Mouse (Mus musculus): Measurements from ENCODE around the gene Ms4a7.
"Not testable (repeated sequence)": the region's sequence is repeated elsewhere in the genome, so short reads cannot be mapped to it uniquely, and the experiment has no call there.

The Ms4a7 gene

DNA sequence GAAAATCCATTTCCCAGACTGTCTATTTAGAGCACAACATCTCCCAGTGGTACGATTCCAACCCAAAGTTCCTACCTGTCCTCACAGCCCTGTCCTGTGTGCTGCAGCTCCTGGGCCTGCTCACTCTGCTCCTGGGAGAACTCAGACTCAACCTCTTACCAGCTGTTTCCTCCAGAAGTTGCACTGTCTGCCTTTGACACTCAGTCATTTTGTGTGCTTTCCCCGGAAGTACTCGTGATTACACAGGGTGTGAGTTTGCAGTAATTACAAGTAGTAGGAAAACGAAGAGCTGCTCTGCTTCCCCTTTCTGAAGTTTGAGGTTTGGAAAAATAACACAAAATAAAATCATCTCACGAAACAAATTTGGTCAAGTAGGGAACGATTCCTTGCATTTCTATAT, at the start of gene Ms4a7:
TSS of gene Ms4a7 (minus strand) at position 215 of the 400 bp plus-strand sequence.
- CTCF ChIA-PET = interaction anchor here (0.9 kb wide), 1 partner anchor 316 kb away, joined by 3 read pairs; no protein-coding TSS in a partner anchor

DNA sequence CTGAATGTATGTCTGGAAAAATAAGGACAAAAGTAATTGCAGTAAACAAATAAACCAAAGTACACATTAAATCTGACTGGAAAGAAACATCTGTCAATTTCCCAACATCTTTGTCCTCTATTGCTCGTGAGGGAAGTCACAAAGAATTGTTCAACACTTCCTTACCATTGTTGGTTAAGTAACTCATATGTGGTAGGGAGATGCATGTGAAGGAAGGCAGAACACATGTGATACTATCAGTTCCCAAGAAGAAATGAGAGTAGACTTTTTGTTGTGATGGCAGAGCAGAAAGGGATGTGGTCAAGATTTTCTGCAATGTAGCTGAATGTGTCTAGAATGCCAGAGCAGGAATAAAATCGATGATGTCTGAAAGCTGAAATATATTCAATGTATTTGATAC, 40.5 kb upstream of the Ms4a7 start:
- CTCF ChIA-PET = no interaction called here

DNA sequence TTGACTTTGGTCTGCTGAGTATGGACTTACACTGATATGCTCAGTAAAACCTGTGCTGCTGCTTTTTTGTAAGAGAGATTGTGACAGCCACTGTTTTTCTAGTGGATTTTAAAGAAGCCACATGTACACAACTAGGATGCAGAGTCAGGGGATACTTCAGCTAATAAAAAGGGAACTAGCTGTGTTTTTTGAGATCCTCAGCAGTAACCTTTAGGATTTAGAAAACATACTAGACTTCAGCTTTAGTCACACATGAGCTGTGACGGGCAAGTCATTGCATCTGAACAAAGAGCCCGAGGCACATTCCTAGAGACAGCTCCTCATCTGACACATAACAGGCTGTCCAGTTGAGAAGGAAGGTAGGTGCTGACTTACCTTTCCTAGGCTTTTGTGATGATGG, 39.3 kb upstream of the Ms4a7 start, which contains the start of gene Ms4a4a:
TSS of gene Ms4a4a (plus strand) at position 251 of the 400 bp plus-strand sequence.
- CTCF ChIA-PET = interaction anchor here (1.4 kb wide), 1 partner anchor 9 kb away, joined by 4 read pairs; no protein-coding TSS in a partner anchor

DNA sequence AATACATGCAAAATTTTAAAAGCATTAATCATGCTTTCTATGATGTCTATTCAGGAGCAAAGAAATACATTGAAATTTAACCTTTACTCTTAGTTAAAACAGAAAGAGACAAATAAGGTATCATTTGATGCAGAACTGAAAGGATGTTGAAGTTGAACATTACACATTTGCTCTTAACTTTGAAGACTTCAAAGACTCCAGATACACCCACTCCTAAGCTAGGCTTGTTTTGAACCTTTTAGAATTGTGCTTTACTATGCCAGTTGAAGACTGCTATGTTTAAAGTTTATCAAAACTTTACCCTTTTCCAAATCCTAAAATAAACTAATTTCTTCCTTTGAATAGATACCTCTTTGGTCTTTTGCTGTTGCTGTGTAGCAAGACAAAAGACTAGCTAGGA, 35.2 kb upstream of the Ms4a7 start:
- CTCF ChIA-PET = interaction anchor here (0.6 to 1.1 kb wide), 4 partner anchors 22 to 240 kb away, joined by 3 to 4 read pairs (median 3); no protein-coding TSS in a partner anchor

DNA sequence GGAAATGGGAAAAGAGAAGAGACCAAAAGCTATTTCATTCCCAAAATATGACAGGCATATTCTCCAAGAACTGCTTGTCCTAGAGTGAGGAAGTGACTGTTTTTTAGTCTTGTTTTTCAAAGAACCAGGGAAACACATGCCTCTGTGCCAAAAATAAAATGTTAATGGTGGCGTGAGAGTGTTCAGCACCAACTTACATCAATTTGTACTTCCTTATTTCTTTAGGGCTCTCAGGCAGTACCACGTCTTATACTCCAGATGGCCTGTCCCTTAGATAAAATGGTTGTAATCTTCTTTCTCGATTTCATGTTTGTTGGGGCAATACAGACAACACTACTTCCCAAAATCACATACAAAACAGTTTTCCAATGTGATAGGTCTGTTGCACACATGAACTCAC, 32.4 kb upstream of the Ms4a7 start:
- CTCF ChIA-PET = no interaction called here

DNA sequence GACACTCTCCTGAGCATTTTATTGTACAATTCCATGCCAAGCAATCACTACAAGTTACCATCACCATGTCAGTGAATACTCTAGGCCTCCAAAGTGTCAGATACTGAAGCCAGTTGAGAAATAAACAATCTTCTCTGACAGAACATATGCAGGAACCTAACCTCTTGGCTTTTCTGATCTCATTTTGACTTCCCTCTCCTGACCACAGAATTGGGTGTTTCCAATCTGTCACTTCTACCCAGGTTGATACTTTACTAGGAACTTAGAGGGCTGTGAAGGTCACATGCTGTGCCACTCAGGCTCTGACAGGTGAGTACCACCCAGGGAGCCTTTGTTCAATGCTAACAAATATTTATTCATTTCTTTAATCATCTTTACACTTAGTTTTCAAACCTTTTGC, 26.1 kb upstream of the Ms4a7 start:
- CTCF ChIA-PET = interaction anchor here (0.7 to 1.0 kb wide), 3 partner anchors 30 to 125 kb away, joined by 3 to 4 read pairs (median 3); no protein-coding TSS in a partner anchor

DNA sequence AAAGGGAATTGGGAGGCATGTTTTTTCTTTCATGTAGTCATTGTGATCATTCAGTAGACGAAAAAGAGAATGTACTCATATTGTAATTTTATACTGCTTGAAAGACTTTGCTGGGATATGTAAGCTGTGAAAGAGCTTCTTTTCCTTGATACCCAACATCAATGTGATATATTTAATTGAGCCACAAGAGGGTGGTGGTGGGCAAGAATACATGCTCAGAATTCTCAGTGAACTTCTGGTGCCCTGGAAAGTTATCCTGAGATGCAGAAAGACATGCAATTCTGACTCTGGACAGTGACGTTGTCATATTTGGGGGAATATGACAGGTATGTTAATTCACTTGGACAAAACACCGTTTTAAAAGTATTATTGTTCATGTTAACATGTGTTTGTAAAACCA, 24.2 kb upstream of the Ms4a7 start:
- CTCF ChIA-PET = interaction anchor here (0.6 to 1.0 kb wide), 2 partner anchors 128 to 243 kb away, joined by 3 read pairs; no protein-coding TSS in a partner anchor

DNA sequence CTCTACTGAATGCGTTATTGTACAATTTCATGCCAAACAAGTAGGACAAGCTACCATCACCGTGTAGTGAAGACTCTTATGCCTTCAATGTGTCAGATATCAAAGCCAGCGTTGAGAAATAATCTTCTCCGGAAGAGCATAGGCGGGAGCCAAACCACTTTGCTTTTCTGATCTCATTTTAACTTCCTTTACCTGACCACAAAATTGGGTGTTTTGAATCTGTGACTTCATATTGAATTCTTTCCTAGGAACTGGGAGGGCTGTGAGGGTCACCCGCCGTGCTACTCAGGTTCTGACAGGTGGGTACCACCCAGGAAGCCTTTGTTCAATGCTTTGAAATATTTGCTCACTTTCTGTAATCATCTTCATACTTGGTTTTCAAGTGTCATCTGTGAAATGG, 19.8 kb upstream of the Ms4a7 start:
- CTCF ChIA-PET = no interaction called here

DNA sequence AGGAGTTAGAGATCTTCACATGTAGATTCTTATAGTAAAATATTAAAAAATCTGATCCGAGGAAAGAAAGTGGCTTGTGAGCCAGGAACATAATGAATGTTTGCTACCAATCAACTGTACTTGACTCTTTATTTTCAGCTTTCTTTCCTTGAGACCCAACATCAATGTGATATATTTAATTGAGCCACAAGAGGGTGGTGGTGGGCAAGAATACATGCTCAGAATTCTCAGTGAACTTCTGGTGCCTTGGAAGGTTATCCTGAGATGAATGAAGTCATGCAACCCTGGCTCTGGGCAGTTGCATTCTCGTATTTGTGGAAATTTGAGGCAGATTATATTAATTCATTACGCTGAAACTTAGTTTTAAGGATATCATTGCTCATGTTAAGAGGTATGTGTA, 15.9 kb upstream of the Ms4a7 start:
- CTCF ChIA-PET = interaction anchor here (0.7 kb wide), 1 partner anchor 98 kb away, joined by 8 read pairs; no protein-coding TSS in a partner anchor

DNA sequence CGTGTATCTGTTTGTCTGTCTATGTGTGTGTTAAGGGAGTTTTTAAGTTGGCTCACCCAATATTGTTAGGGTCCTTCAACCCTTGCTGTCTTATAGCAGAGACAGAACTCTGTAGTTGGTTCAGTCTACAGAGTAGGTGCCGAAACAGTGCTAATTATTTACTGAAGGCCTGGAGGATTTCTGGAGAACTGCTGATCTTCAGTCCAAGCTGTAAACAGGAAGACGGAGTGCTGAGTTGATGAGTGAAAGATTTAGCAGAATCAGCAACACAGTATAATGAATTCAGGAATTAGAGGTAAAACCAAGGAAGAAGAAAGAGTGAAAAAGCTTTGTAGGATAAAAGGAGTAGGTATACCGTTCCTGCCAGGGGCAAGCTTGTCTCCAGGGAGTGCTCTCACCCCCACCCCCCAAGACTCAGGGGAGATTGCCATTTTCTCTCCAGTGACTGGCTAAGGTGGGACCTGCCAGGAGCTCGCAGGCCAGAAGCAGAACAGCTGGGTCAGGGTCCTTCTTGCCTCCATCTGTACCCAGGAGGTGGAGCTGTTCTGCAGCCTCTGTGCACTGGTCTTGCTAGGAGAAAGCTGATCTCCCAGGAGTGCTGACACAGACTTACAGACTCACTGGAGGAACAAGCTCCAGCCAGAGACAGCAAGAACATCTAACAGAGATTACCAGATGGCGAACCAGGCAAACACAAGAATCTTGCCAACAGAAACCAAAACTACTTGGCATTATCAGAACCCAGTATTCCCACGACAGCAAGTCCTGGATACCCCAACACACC, 13.9 kb upstream of the Ms4a7 start:
- CTCF ChIA-PET = interaction anchor here (1.0 kb wide), 1 partner anchor 21 kb away, joined by 3 read pairs; no protein-coding TSS in a partner anchor

DNA sequence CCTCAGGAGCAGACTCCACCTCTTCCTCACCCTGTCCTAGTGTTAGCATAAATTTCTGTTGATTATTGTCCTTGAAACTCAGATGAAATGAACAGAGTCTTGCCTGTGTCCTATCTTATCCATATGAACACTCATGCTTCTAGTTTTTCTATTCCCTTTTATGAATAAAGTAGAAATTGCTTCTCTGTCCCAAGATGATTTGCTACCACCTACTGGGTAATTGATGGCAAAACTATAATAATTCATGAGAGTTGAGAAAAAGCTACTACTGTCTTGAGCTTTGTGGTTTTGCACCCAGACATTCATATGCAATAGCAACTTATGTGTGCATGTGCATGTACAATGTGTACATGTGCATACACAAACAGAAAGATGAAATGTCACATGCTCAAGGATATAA, 8.0 kb upstream of the Ms4a7 start:
- CTCF ChIA-PET = interaction anchor here (0.7 to 0.8 kb wide), 2 partner anchors 199 to 491 kb away, joined by 6 to 11 read pairs; no protein-coding TSS in a partner anchor

DNA sequence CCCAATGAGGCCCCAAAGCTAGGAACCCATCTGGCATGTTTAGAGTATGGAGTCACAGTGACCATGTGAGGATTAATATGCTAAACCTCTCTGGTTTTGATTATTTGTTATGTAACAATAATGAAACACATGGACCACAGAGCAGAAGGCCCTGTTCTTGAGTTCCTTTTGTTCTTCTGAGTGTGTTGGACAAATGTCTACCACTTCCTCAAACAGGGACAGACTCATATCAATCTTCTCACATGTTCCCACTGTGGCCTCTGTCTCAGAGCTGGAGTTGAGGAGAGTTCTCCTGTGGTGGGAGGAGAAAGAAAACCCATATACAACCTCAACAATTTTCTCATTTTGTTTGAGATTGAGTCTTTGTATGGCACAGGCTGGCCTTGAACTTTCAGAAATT, 7.2 kb upstream of the Ms4a7 start:
- CTCF ChIA-PET = no interaction called here

DNA sequence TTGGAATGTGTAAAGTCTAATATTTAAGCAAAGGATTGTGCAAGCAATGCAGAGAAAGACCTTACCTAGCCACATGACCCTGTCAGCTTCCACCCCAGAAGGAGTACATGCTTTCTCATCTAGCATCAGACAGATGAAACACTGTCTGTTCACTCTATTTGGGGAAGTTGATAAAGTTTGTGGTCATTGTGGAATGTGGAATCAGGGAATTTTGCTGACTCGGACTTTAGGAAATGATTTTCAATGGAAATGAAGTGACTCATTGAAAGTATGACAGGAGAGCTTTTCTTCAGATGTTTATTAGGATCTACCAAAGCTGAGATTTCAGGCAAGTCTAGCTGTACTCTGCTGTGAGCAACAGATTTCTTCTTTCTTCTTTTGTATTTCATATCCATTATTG, 14.8 kb downstream of the Ms4a7 start:
- CTCF ChIA-PET = no interaction called here

DNA sequence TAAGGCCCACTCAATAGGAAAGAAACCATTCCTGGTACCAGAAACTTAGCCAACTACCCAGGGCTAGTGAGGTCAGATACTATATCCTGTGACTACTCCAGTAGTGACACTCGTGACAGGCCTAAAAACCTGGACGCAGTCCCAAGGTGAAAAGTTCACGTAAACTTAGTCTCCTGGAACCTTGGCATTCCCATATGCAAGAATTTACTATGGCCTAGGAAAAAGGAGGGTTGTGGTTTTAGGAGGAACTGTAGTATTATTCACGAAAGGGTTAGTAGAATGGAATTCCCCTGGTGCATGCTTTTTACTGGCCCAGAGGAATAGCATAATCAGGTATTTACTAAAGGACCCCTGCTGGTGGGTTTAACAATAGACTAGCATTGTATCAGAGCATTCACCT, 19.2 kb downstream of the Ms4a7 start:
- CTCF ChIA-PET = no interaction called here

DNA sequence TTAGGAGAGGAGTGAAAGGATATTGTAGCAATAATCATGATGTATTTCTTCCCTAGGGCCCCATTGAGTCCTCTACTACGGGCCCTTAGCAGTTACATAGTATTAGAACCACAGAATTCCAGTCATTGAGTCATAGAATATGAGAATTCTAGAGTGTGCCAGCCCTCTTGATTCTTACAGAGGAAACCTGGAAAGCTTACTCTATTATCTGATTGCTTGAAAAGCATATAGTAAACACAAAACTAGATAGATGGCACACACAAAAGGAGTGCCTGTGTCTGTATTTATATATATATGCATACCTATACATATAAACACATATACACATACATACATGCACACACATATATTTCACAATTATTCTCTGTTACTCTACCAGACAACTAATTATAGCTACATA, 21.6 kb downstream of the Ms4a7 start, which contains the start of gene Ms4a14:
TSS of gene Ms4a14 (minus strand) at position 101 of the 400 bp plus-strand sequence.
- CTCF ChIA-PET = interaction anchor here (1.4 kb wide), 1 partner anchor 42 kb away, joined by 3 read pairs; no protein-coding TSS in a partner anchor

DNA sequence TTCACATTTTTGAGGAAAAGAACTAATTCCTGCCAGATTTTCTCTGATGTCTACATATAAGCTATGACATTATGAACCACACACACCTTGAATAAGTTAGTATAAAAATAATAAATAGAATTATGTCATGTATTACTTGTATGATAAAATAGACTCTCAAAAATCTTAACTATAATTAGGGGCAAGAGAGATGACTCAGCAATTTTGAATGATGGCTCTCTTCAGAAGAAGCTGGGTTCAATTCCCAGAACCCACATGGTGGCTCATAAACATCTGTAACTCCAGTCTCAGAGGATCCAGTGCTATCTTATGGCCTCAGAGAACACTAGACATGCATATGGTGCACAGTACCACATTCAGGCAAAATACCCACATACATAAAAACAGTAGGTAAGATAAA, 27.1 kb downstream of the Ms4a7 start:
- CTCF ChIA-PET = interaction anchor here (0.6 kb wide), 1 partner anchor 151 kb away, joined by 3 read pairs; no protein-coding TSS in a partner anchor

DNA sequence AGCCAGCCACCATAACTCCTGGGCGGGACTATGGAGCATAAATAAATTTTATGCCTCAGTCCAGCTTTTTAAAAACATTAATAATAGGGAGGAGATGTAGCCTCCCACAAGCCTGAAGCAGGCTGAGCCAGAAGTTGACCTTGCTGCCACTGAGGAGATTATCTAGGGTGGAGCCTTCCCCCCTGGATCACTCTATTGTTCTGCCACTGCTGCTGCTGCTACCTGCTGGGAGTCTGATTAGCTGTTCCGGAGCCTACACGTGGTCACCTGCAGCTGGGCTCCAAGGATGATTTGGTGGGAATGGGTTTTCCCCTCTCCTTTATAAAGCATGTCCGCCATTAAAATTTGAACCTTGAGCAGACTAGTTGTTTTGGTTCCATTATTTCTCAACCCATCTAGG, 36.4 kb downstream of the Ms4a7 start:
- CTCF ChIA-PET = not testable (repeated sequence)

DNA sequence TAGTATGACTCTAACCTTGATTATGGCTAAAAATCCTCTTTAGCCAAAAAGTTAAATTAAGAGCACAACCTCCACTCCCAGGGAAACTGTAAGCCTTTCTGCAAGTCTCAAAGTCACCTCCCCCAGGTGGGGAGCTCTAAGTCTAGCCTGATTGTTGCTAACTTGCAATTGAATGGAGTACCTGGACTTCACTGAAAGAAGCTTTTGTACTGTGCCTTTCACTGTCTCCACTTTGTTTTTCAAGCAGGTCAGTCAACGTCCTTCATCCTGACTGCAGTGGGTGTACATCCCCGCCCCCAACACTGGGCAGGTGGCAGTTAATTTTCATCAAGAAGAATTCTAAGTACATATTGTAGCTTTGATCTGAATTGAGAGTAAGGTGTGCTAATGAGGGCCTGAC, 37.0 kb downstream of the Ms4a7 start:
- CTCF ChIA-PET = interaction anchor here (0.7 kb wide), 1 partner anchor 10 kb away, joined by 3 read pairs; no protein-coding TSS in a partner anchor

DNA sequence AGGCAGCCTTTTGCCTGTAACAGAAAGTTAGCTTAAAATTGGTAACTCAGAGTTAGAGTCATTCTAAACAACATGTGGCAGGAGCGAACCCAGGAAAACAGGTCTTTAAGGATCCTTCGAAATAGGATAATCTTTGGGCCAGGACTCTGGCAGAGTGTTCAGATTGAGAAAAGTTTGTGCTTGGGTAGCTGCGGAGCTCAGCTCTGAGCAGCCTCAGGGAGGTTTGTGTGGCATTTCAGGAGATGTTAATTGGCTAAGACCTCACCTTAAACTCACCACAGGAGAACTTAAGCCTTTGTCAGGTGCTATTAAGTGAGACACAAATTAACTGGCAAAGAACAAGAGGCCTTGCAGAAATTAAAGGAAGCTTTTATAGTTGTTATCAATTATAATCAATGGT, 42.3 kb downstream of the Ms4a7 start:
- CTCF ChIA-PET = interaction anchor here (0.6 kb wide), 1 partner anchor 25 kb away, joined by 4 read pairs; no protein-coding TSS in a partner anchor

DNA sequence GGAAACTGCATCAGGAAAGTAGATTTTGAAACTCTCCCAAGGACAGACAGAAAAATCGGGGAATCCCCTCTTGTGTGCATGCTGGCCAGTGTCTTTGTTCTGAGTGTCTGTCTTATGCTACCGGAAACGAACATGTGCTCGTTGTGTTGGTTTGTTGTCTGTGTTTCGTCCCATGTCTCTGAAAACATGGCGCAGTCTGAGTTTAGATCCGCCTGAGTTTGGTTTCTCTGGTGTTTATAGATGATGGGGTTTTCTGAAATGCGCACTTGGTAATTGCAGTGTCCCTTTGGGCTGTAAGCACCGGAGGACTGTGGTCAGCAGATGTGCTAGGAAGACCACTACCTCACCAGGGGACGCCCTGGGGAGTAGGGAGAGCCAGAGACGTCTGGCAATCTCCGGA, 43.0 kb downstream of the Ms4a7 start:
- CTCF ChIA-PET = interaction anchor here (0.6 kb wide), 1 partner anchor 24 kb away, joined by 4 read pairs; no protein-coding TSS in a partner anchor

DNA sequence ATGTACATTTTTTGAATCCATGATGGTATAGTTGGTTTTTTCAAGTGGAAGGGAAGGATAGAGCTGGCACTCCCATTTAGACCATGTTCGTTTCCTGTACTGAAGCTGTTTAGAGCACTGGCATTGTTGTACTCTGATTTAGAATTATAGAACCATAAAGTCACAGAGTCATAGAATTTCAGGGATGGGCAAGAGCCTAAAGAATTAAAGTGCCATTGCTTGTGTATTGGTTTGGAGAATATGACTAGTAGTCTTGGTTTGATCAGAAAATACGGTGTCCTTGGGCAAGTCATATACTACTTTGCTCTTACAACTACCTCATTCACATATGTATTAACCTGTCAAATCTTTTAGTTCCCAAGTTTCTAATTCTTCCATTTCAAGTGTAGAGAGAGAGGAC, 52.2 kb downstream of the Ms4a7 start, which contains the start of gene Ms4a5:
TSS of gene Ms4a5 (minus strand) at position 101 of the 400 bp plus-strand sequence.
- CTCF ChIA-PET = no interaction called here

DNA sequence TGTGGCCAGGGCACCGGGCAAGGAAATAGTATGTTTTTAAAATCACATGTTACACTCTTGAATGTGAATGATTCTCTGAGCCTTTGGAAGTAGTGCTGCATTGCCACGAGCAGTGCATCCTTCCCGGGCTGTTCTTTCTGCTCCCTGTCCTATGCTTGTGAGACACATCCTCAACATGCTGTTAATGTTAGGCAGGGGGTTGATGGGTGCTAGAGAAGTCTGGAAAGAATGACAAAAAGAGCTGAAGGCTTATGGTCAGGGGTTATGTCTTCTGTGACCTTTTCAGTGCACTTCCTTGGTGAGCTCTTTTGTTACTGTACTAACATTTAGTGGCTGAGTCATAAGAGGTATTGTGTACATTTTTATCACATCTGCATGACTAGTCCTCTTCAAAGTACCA, 55.7 kb downstream of the Ms4a7 start:
- CTCF ChIA-PET = interaction anchor here (0.6 kb wide), 1 partner anchor 70 kb away, joined by 4 read pairs; no protein-coding TSS in a partner anchor

DNA sequence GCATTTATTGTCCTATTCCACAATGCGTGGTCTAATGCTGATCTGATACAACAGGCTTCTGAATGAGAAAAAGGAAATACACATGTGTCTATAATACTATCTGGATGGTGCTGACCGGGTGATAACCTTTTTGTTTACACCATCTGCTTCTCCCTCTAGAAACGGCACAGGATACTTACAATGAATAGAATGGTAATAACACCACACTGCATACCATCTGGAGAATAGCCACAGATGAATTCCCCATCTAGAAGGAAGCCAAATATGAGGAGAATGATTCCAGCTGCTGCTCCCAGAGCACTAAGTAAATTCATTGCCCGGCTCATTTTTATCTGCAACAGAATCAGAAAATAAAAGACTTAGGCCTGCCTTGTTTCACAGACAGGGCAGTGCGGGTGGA, 59.5 kb downstream of the Ms4a7 start:
- CTCF ChIA-PET = no interaction called here

Data from spleen, embryonic (tissue).